Mouse (Mus musculus): ENCODE measurements at regions not wholly inside any gene's neighbourhood (a gene's known extent, or its start where the extent isn't known, plus 50 kb on each side); places are given as distances from the start of the nearest gene placed in this dataset.

DNA sequence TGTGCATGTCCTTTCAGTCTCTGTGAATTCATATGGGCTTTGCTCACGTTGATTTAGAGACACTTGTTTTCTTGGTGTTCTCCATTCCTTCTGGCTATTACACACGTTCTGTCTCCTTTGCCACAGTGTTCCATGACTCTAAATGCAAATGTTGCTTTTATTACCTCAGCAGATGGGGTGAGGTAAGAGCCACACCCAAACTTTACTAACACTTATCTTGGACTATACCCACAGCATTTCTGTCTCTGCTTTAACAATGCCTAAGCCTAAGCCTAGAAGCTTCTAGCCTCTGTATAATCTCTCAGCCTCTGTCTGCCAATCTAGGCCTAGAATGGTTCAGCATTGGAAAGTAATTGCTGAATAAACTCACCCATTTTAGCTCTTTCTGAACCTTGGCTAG lies 1024.0 kb downstream of the Pcdh9 start:
- no peak for TF ChIP-seq POU5F1 (IDR thresholded peaks at IDR 0.05; ENCODE audit: borderline replicate concordance, low read length)
- no peak for TF ChIP-seq CTCF (conservative IDR thresholded peaks at IDR 0.05; ENCODE audit: low read length)
- no peak for TF ChIP-seq NANOG (IDR thresholded peaks at IDR 0.05; ENCODE audit: borderline replicate concordance, low read length)

All from E14TG2a.4 (cell line).